Mouse (Mus musculus): ENCODE data around the gene Spata2l.
"Not testable (repeated sequence)": the region's sequence is repeated elsewhere in the genome, so short reads cannot be mapped to it uniquely, and the experiment has no call there.

Gene Spata2l

DNA sequence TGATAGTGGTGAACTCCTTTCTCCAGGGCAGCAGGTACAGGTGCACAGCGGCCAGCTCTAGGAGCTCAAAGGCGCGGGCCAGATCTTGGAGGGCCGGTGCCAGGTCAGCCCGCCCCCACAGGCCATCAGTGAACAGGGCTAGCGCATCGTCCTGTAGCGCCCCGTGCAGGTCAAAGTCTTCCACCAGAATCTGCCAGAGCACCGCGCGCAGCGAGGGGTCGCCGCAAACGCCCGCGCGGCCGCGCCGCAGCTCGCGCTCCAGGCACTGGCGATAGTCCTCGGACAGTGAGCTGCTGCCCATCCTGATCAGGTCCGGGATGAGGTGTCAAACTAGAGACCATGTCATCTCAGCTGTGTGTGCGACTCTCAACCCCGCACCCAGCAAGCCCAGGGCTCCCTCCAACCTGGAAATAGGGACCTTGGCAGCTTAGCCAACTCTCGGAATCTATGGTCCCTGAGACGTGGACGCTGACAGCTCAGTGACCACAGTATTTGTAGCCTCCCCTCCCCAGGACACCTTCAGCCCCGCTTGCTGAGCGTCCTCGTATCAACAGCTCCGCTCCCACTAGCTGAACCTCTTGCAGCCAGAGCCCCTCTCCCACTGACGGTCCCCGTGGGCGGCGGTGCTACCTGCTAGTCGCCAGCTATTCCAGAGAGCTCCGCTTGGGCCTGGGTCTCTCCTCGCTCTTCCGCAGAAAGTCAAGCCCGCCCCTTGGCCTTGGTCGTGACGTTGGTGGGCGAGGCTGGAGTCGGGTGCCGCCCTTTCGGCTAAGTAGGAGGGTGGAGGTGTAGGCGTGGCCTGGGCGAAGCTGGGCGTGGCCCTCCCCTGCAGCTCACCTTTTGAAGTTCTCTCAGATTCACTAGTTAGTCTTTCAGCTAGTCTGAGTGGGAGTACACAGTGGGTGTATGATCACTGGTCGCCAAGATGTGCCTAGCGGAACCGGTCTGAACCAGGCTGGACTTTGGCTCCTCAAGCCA, at the start of gene Spata2l:
Gene Spata2l (minus strand): TSS at position 714 of the 978 bp plus-strand sequence.
- DNase-seq, result peak; percentile 83

DNA sequence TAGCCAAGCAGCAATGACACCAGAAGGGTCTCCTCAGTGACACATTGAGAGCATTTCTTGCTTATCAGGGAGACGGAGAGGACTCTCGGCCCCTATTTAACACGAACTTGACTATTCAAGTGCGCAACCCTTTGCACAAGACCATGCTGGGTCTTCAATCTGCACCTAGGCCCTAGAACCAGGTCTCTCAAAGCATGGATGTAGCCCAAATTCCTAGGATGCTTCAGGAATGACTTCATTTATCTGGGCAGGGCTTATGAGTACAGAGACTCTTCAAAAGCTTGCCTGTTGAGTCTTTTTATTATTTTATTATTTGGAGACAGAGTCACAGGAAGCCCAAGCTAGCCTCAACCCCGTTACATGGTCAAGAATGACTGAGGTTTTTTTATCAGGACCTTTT, 48.5 kb upstream of the Spata2l start:
- no peak for DNase-seq

GRCm38 (mm10) chr8:123283991-123284390, 48.0 kb upstream of the Spata2l start:
- no peak for DNase-seq

GRCm38 (mm10) chr8:123282994-123283393, 47.0 kb upstream of the Spata2l start:
- not testable (repeated sequence) for DNase-seq

- no peak for DNase-seq
Measured at GRCm38 (mm10) chr8:123280302-123281094, 44.5 kb upstream of the Spata2l start.

DNA sequence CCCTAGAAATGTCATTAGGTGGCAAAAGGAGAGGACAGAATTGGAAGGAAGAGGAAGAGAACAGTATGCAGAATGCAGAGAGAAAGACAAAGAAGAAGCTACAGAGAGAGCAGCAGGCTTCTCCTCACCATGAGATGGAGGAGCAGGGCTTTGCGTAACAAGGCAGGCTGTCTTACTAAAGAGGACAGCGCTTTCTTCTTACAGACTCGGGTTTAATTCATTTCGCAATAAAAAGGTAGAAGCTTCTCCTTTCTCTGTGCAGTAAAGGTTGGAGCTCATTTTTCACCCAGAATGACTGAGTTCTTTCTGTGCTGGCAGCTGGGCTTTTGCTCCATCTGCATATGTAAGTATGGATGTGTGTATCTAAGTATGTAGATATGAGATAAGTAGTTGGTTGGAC, 43.8 kb upstream of the Spata2l start:
- DNase-seq, result no peak

GRCm38 (mm10) chr8:123278445-123278844, 42.4 kb upstream of the Spata2l start:
- DNase-seq, result no peak

- no peak for DNase-seq
Measured at GRCm38 (mm10) chr8:123275096-123275495, 39.1 kb upstream of the Spata2l start.

- DNase-seq, result no peak
Measured at GRCm38 (mm10) chr8:123274447-123274846, 38.4 kb upstream of the Spata2l start.

DNA sequence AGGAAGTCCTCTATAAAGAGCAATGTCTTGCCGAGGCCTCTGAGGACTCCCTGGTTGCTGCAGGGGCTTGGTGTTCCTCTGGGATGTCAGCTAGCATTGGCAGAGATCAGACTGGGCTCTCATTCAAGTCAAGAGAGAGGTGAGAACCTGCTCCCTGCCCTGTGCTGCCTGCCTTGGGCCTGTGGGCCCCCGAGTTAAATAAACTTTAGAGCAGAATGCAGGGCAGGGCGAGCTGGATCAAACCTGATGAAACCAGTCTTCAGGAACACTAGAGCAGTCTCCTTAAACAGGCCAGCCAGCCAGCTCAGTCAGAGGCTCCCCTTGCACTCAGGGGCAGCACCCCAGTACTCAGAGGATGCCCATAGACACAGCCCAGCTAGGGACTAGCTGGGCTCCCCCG, 35.9 kb upstream of the Spata2l start:
- DNase-seq, result no peak

DNA sequence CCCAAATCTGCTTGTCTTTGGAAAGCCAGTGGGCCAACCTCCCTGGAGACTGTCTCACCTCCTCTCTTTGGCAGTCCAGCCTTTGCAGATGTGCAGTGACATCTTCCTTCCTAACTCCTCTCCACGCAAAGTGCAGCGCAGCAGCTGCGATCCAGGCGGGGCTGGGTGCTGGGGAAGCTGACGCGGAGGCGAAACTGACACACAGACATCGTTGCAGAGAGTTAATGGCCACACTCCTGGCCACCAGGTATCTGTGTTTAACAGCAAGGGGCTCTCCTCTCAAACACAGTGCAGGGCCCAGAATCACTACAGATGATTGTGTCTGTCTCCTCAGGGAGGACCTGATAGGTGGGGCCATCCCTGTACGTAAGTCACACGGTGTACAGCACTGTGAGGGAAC, 35.1 kb upstream of the Spata2l start:
- no peak for DNase-seq

DNA sequence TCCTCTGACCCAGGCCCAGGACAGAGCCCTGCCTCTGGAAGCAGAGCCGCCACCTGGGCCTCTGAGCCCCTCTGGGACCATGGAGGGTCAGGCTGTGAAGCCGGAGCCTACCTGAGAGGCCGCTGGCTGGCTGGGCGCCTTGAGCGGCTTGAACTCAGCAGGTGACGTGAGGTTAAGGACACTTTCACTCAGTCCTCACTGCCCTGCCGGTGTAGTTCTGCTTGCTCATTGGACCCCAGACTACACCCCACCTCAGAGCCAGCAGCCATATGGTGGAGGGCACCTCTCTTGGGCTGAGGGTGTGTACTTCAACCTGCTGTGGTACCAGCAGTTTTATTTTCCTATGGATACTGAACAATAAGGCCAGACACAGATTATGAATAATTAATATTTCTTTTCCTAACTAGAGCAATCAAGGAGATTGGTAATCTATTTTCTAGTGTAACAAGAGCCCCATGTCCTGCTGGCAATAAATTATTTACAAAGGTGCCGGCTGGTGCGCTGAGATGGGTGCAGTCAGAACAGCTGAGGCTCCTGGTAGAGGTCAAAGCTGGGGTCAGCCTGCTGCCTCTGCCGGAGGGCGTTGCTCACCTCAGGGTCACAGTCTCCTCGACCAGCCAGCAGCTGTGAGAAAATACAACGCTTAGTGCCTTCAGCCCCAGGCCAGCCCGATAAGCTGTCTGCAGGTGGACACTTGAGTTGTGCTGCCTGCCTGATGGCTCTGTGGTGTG, 32.1 kb upstream of the Spata2l start:
- no peak for DNase-seq

GRCm38 (mm10) chr8:123257593-123257992, 21.6 kb upstream of the Spata2l start:
- DNase-seq, result not testable (repeated sequence)

DNA sequence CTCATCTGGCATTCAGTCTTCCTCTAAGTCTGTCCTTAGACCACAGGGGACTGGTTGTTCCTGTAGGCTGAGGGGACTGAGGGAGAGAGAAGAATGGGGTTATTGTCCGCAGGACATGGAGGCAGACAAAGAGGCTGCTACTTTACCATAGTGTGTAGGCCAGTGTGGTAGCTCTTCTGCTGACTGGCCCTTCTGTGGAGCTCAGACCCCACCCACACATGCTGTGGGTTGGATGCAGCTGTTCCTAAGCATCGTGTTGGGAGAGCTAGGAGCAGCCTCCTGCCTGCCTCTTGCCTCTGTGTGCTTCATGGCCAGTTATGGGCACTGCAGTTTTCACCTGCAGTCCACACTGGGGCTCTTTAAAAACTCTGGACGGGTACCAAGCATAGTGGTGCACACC, 21.1 kb upstream of the Spata2l start:
- no peak for DNase-seq

DNA sequence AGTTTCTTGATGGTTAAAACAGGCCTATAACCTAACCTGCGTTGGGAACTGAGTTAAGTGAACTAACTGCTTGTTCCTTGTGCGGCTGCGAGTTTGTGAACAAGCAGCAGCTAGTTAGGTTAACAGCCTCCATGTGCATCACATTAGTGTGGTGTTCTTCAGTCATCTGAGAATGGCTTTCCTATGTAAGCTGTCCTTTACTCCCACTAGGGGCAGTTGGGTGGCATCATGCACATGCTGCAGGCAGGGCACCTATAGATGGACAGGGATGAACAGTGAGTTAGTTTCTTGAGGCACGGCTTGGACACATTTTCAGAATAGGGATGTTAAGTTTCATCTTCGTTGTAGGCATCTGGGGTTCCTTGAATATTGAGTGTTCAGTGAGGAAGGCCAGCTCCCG, 19.1 kb upstream of the Spata2l start:
- DNase-seq, result no peak

- DNase-seq, result peak; percentile 88
Measured at GRCm38 (mm10) chr8:123254099-123254885, 18.3 kb upstream of the Spata2l start, which contains the start of the genes Zfp276 and Vps9d1. Zfp276 (plus strand) TSS chr8:123254195. Vps9d1 (minus strand) TSS chr8:123254348.

- DNase-seq, result no peak
Measured at GRCm38 (mm10) chr8:123253451-123254098, 17.5 kb upstream of the Spata2l start.

GRCm38 (mm10) chr8:123252925-123253324, 16.9 kb upstream of the Spata2l start:
- no peak for DNase-seq

DNA sequence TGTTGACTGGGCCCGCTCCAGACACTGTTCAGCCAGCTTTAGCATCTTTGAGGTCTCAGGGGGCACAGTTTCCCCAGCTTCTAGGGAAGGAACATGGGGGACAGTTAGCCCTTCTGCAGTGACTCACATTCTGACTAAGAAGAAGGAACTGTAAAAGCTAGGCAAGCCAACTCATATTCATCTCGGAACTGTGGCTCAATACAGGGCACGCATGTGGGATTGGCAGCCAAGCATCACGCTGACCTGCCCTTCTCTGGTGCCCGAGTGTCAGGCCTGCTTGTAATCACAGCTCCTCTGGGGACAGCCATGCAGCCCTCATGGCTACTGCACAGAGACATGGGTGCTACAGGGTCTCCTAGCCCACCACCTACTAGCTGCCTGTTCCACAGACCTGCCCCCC, 14.9 kb upstream of the Spata2l start:
- no peak for DNase-seq

GRCm38 (mm10) chr8:123248596-123248995, 12.6 kb upstream of the Spata2l start:
- no peak for DNase-seq

- no peak for DNase-seq
Measured at GRCm38 (mm10) chr8:123247748-123248147, 11.7 kb upstream of the Spata2l start.

- DNase-seq, result no peak
Measured at GRCm38 (mm10) chr8:123245543-123245942, 9.5 kb upstream of the Spata2l start.

Measured in right cerebral cortex, postnatal 14 days (tissue).